Mouse (Mus musculus) adrenal gland, postnatal 10 days (tissue): ENCODE measurements at regions not wholly inside any gene's neighbourhood (a gene's known extent, or its start where the extent isn't known, plus 50 kb on each side); places are given as distances from the start of the nearest gene placed in this dataset.

Experiments used
- DNase-seq: peaks from one replicate; pipeline ENCODE4 v3.0.0; 2021; ENCODE audit warnings: mixed read lengths

DNA sequence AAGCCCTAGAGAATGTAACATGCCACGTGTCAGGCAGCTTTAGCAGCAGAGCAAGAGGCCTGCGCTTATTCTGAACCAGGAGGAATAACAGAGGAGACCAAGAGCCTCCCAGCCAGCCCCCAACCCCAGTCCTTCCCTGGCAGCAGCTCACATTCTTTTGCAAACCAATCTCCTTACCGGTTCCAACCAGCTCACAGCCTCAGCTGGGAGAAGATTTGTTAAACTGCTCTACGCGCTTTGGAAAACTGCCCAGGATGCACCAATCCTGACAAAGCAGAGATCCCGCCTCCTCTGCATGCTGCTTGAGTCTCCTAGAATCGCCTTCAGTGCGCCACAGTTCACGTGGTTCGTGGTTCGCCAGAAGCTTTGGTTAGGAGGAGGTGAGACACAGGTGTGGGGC is 51.8 kb downstream of the Gm9376 start:
- no peak for DNase-seq

DNA sequence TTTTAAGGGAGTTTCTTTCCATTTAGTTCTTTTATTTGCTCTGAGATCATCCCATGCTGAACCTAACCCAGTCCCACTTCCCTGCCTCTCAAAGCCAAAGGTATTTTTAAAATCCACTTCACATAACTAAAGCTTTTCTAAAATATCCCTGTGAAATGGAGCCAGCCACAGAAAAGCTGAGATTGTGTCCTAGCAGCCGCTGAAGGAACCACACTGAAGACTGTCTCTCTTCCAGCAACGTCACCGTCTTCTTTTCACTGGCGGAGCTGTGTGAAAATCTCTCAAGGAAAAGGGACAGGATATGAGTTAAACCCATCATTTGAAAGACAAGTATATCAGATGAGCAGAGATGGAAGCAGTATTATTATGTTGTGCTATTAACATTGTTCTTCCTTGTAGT is 53.3 kb downstream of the Gm9376 start:
- no peak for DNase-seq

DNA sequence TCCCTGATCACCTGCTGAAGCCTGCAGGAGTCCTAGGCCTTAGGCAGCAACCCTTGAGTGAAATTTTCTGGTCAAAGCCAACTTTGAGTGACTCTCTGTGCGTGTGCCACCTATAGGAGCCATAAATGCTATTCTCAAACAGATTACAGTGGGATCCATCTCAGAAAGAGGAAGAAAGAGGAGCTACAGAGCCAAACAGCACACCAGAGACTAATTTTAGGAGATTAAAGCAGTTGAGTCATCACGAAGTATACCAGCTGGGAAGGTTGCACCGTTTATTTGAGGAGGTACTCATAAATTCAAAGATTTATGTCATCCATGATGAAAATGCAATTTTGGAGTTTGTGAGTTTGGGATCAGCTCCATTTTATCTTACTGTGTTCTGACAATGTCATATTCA is 54.3 kb downstream of the Gm9376 start:
- no peak for DNase-seq

DNA sequence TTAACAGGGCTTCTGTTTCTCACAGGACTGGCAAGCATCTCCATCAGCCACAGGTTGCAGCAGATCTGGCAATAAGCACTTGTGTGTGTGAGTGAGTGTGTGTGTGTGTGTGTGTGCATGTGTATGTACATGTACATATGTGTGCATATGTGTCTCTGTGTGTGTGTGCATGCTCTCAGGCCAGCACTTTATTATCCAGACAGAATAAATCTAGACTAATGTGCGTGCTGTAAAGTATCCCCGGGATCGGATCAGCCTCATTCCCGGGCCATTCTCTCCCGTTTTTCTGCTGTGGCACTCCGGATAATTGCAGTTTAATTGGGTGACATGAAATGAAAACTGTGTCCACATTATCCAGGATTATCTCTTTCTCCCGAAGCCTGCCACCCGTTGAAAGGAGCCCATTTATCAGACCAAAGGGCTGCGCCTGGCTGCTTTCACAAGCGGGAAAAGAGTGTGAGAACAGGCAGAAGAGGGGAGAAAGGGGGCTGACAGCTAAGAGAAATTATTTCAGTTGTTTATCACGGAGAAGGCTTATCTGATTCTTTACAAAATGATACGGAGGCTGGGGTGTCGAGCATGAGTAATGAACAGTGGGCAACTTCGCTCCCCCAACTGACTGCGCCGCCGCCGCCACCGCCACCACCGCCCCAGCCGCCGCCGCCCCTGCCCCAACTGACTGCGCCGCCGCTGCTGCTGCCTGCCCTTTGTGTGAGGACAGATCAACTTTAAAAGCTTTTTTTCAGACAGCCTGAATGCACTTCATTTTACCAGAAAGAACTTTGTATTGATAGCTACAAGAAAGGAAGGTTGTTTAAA is 55.5 kb downstream of the Gm9376 start:
- DNase-seq, result no peak

DNA sequence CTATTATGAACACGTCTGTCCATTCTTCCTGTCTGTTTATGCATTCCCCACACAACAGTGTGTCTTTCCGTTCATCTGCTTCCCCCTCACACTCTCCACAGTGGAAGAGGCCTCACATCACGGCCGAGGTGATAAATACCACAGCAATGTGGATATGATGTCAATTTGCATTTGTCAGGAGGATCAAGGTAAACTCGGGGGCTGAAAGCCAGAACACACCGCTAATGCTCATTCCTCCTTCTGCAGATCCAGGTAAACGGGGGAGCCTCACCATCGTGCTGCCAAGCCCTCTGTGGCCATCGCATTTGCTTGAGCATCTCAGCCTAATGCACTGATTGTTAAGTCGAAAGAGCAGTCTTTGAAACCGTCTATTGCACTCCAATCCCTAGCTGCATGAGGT is 56.1 kb downstream of the Gm9376 start:
- DNase-seq, result no peak

DNA sequence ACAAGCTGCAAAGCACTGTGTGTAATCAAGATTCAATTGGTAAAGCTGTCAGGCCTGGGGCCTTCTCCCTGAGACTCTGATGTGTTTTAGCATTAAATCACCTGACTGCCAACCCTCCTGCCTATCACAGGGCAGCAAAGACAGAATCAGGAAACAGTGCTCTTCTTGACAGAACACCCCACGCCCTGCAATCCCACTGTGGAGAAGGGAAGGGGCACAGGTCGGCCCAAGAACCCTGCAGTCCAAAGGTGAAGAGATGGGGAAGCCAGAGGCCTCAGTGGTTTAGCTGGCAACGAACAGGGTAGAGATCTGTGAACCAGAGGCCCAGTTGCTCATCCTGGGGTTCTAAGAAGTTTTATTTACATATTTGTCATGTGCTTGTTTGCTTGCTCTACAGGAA is 71.3 kb downstream of the Gm9376 start:
- no peak for DNase-seq

DNA sequence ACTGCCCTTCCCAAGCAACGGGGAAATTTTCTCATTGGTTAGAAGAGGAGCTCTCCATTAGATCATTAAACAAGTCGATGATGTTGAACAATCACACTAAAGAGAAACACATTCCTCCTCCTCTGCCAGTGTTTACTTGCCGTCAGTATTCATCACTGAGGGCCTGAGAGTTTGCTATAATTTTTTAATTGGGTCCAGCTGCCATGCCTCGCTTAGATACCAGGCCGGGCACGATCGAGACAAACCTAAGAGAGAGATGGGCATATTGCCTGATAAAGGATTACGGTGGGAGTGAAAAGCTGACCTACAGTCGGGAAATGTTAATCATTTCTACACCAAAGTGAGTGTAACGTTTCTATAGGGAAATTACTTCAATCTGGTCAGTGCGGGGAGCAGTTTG is 96.2 kb downstream of the Gm9376 start:
- DNase-seq, result no peak

DNA sequence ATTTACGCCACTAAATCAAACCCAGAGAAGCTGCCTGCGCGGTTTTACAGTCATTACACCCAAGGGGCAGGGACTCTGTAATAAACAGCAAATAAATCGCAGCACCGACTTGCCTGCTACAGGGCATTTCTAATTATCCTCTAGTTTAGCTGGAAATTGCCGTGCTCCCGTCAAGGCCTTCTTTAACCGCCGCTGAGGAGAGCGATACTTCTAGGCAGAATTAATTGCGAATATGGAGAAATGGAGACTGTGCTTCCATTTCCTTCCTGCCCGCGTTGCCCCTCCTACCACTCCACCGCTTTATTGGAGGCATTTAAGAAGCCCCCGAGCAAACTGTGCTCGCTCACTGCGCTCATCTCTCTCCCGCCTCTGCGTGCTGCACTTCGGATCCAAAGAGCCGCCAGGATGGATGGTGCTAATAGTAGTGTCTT is 96.6 kb downstream of the Gm9376 start:
- no peak for DNase-seq

DNA sequence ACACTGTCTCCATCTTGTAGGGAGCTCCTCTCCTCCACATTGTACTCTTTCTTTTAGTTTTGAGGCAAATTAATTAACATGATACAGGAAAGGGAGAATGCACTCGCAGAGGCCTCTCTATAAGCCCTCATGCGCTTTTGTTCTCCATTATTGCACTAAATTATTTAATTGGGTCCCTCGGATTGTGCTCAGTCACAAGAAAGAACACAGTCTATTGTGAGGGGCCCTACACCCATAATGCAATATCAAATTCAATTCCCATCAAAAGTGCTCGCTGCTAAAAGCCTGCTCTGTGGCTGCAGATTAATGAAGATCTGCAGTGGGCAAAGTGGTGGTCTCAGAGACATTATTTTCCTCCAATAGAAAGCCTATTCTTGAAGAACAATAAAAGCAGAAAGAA is 99.8 kb downstream of the Gm9376 start:
- DNase-seq, result no peak

DNA sequence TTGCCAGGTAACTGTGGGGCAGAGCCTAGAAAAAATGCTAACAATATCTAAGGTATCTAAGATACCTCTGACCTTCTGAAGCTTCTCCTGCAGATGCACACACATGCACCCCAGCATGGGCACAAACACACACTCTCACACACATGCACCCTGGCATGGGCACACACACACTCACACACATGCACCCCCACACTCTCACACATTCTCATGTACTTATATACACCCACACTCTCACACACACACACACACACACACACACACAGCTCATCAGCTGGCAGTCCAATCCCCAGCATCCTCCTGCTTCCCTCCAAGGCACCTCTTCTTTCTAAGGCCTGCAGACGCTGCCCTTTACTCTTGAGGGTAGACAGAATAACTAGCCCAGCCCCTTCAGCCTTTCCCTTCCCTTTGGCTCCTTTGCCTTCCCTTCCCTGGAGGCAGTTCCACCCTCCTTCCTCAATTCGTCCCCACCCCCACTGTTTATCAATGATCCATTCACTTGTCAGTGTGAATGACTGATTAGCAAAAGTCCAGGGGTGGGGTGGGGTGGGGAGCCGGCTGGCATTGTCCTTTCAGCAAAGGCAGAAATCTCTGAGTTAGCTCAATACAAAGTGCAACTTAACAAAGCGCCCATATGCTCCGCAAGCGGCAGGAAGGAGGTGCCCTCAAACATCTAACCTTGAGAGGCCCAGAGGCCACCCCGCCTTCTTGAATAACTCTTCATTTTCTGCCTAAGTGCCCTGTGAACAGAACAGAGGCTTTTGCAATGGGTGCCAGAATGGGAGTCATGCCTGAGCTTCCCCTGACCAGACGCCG is 102.1 kb downstream of the Gm9376 start:
- no peak for DNase-seq

DNA sequence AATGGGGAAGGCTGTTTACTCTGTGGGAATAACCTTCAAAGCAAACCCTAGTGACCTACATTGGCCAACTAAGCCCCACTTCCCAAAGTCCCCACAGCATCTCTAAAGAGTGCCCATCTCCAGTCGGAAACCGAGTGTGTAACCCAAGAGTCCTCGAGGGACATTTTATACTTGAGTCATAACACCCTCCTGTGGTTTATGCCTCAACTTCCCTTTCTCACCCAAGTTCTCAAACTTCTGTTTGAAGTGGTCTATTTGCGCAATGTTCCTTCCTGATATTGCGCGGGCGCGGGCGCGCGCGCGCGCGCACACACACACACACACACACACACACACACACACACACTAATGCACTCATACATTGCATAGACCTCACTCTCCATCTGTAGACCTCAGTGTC is 104.6 kb downstream of the Gm9376 start:
- no peak for DNase-seq

DNA sequence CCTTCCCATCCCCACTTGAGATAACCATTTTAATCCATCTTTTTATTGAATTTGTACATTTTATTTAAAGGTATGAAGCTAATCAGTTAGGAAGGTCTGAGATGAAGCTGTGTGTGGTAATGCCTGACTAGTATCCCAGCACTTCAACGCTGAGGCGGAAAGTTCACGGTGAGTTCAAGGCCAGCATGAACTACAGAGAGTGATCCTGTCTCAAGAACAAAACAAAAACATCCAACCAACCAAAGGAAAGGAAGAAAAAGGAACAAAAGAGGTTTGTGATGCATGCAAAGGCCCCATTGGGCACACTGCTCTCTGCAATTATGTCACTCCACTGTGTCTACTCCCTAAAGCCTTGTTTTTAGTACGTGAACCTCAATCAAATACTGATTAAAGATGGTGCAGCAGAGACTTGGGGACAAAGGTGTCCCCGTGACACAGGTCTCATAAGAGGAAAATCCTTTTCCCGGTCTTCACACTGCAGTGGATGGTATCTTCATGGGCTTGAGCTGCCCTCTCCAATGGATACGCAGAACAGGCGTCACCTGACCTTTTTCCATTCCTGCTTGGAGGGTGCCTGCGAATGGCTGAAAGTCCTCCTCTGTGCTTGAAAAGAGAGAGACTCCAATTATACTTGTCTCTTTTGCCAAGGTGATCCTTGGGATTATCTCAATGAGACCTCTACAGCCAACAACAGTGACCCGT is 108.2 kb downstream of the Gm9376 start:
- DNase-seq, result no peak

DNA sequence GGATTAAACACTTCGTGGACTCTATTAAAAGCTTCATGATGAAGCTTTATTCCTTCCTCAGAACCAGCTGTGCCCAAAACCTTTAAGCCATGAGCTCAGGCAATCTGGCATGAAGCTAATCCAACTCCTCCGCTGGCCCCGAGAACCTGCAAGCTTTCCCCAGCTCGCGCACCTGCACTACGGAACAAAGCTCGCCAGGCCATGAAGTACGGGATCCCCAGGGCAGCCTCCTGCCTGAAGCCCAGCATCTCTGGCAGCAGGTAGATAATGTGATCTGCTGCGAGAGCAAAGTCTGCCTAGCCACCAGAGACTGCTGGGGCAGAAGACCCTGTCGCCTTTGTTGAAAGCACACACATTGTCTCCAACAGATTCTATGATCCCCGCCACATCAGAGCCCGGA is 108.9 kb downstream of the Gm9376 start:
- no peak for DNase-seq

DNA sequence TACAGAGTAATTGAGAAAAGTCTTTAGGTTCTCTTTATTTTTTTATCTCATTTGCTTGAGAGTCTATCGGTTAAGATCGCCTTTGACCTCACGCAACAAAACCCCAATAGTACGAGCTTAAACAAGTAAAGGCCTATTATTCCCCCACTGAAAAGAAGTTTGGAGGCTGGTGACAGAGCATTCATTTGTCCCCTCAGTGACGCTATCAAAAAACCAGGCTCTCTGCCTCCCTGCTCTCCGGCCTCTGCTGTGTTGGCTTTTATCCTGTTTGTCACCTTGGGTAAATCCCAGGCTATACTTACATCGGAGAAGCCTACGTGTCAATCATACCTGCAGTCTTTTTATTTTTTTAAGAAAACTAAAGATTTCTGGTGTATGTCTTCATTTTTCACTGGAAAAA is 112.9 kb downstream of the Gm9376 start:
- no peak for DNase-seq

DNA sequence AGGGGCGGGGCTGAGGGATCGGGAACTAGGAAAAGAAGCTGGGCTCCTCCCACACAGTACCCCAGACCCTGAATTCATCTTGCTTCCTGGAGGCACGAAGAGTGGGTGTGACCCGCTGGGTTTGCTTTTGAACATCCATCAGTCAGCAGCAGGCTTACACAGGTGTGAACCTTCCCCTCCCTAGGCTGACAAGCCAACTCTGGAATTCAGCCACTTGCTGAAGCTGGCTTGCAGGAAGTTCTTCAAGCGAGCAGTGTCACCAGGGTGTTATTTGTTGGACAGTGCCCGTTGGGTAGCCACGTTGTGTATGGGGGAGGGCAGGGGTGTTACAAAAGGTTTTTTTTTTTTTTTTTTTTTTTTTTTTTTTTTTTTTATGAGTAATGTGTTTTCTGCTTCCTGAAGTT is 118.8 kb downstream of the Gm9376 start:
- DNase-seq, result peak; percentile 12

DNA sequence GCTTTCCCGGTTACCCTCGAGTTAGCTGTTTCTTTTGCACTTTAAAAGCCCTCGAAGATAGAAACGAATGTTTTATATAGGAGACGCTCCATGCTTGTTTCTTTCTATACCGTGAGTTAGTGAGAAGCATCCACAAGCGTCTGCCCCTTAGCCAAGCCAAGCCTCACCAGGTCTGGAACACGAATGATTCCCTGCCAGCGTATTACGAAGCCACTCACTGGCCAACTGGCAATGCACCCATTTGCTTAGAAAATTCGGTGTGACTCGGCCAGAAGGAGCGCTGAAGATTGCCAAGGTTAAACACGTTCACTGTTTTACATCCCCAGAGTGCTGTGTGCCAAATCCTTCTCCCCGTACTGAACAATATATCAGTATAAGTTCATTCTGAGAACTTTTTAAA is 121.3 kb downstream of the Gm9376 start:
- peak; percentile 19 for DNase-seq

DNA sequence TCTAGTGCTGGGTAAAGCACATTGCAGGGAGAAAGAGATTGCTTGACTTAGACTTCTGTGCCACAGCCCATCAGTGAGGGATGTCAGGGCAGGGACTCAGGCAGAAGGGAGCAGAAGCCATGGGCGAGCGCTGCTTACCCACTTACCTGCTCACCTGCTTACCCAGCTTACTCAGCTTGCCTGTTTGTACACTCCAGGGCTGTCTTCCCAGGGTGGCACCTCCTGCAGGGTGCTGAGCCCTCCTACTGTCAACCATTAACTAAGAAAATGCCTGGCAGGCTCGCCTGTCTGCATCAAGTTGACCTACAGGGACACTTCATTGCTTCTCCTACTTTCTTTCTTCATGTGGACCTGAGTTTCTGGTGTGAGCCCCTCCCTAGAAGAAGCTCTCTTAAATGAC is 124.0 kb downstream of the Gm9376 start:
- no peak for DNase-seq

DNA sequence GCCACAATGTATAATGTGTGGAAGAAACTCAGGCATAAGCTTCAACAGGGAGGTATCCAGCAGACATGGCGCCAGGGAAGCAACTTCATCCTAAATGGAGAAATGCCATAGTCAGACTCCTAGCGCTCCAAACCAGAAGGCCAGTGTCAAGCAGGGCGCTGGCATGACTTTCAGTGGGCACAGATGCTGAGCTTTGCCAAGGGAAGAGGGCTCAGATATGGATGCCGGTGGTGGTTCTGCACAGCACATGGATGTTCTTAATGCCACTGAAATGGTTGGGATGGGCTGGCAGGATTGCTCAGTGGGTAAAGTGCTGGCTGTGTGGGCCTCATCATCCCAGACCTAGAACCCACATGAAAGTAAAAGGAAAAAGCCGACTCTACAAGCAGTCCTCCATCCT is 124.8 kb downstream of the Gm9376 start:
- DNase-seq, result no peak

DNA sequence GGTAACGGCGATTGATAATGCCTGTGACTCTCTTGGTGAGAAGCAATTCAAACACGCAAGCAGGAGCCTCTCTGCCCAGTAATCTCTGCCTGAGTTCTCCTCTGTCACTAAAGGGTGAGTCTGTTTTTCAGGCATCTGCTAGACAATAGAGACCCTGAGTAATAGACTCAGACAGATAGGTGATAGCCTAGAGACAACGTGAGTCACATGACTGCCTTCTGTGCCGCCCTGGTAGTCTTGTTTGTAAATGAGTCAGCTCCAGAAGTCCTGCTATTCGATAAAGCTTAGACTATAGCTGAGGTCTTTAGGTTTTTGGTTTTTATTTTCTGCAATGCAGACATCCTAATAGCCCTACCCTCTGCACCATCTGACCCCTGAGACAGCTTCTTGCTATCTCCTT is 126.9 kb downstream of the Gm9376 start:
- DNase-seq, result no peak

DNA sequence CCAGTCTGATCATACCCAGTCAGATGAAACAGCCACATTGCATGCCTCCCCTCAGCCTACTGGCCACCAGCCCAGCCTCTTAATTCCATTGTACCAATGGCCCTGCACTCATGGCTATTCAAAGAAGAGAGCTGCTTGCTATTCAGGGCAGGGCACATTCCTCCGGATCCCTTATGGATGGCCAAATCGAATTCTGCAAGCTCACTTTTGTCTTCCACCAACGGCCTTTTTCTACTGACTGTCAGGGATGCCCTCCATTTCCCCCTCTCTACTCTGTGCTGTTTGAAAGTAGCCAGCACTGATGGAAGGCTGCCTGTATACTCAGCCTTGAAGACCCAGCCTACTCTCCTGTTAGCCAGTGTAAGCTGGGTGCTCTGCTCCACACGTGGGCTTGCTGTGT is 147.5 kb downstream of the Gm9376 start:
- DNase-seq, result no peak

DNA sequence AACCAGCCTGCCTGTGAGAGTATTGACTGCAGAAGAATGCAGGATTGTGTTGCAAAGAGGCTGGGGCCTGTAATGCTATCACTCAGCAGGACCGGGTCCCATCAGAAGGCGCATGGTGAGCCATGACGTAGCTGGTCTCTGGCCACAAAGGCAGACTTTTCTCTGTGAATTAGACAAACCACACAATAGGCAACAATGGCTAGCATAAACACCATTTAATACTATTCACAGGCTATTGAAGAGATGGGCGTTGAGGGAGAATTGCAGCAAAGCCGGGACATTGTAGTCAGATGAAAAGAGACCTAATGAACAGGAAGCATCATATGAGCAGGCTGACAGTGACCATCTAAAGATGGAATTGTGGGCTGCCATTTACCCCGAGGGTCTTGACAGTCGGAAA is 149.4 kb downstream of the Gm9376 start:
- DNase-seq, result no peak

DNA sequence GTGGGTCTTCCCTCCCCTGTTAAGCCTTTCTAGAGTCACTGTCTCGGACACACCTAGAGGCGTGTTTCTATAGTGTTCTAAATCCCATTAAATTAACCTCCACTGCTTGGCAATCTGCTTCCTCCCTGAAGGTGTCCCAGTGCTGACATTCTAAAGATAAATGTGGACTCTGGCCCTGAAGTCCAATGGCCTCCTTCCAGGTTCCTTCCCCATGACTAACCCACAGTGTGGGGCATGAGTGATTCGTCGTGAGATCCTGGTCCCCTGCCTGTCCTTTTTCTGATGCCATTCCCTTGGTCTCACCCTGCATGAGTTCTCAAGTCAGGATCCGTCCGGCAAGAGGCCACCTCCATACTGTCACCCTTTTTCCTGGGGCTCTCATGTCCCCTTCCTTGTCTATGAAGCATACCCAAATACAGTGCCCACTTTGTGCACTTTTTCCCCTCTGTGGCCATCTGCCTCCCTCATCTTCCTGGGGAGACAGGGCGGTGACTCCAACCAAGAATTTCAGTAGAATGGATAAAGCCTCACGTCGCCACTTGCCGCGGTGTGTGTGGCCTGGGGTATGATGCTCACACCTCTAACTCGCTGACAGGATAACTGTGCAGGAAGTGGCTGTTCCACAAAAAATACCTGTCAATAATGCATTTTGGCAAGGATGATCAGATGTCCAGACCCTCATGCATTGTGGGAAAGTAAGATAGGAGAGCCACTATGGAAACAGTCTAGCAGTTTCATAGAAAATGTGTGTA is 152.9 kb downstream of the Gm9376 start:
- DNase-seq, result no peak
